Mouse (Mus musculus) central nervous system, embryonic 11.5 days (tissue): Measurements from ENCODE around the gene Ipo4. TPM values are rescaled to one million over a fixed set of nuclear protein-coding genes. Genes with fewer than 3 reads are reported as not detected.

Experiments used
- polyA plus RNA-seq: library from polyadenylated mRNA; depleted of rRNA; stranded (reverse); fragments of >200 nt; gene quantifications from 2 replicates; pipeline ENCODE4 v1.2.3, GENCODE M21; 2012; rRNA removed

Gene Ipo4
- 119 and 120 TPM in 2 replicates for polyA plus RNA-seq

GRCm38 (mm10) chr14:55635523-55636007 is at the start of gene Ipo4:
TSS of gene Ipo4 (minus strand) at chr14:55635957.

GRCm38 (mm10) chr14:55681160-55682117 is 45.7 kb upstream of the Ipo4 start, which contains the start of gene Tinf2:
TSS of gene Tinf2 (minus strand) at chr14:55681820.

GRCm38 (mm10) chr14:55671833-55672740 is 36.3 kb upstream of the Ipo4 start, which contains the start of the genes Gmpr2 and Nedd8:
TSS of gene Gmpr2 (plus strand) at chr14:55671941.
TSS of gene Nedd8 (minus strand) at chr14:55672124.

GRCm38 (mm10) chr14:55659960-55660573 is 24.3 kb upstream of the Ipo4 start, which contains the start of gene Mdp1:
TSS of gene Mdp1 (minus strand) at chr14:55660508.

GRCm38 (mm10) chr14:55649884-55650283 is 14.1 kb upstream of the Ipo4 start, which contains the start of gene Tssk4:
TSS of gene Tssk4 (plus strand) at chr14:55650184.

GRCm38 (mm10) chr14:55643060-55643907 is 7.5 kb upstream of the Ipo4 start, which contains the start of gene Tm9sf1:
TSS of gene Tm9sf1 (minus strand) at chr14:55643806.

GRCm38 (mm10) chr14:55637795-55638194 is 2.0 kb upstream of the Ipo4 start, which contains the start of gene Gm49378:
TSS of gene Gm49378 (minus strand) at chr14:55637895.

GRCm38 (mm10) chr14:55617822-55618221 is 17.9 kb downstream of the Ipo4 start, which contains the start of gene Rec8:
TSS of gene Rec8 (plus strand) at chr14:55618037.

GRCm38 (mm10) chr14:55603271-55603632 is 32.5 kb downstream of the Ipo4 start, which contains the start of gene Irf9:
TSS of gene Irf9 (plus strand) at chr14:55603571.

GRCm38 (mm10) chr14:55591331-55591891 is 44.3 kb downstream of the Ipo4 start, which contains the start of gene Rnf31:
TSS of gene Rnf31 (plus strand) at chr14:55591708.

GRCm38 (mm10) chr14:55590748-55591330 is 44.9 kb downstream of the Ipo4 start, which contains the start of gene Psme2:
TSS of gene Psme2 (minus strand) at chr14:55591113.

GRCm38 (mm10) chr14:55584702-55585565 is 50.8 kb downstream of the Ipo4 start, which contains the start of gene Emc9:
TSS of gene Emc9 (minus strand) at chr14:55585302.

GRCm38 (mm10) chr14:55577871-55578667 is 57.7 kb downstream of the Ipo4 start, which contains the start of gene Psme1:
TSS of gene Psme1 (plus strand) at chr14:55578123.

Other genes with a start within 250 kb of the Ipo4 start
- gene Dhrs4, start 157.2 kb downstream of the Ipo4 start, polyA plus RNA-seq: 48.2 and 49.4 TPM in 2 replicates
- gene Carmil3, start 145.3 kb downstream of the Ipo4 start, polyA plus RNA-seq: 55.6 and 61.7 TPM in 2 replicates
- gene Cpne6, start 125.5 kb downstream of the Ipo4 start, polyA plus RNA-seq: 0.79 and 1.2 TPM in 2 replicates
- gene Nrl, start 111.0 kb downstream of the Ipo4 start, polyA plus RNA-seq: 0.09 and 0.11 TPM in 2 replicates
- 17.8 and 25.7 TPM in 2 replicates for gene Pck2, start 95.7 kb downstream of the Ipo4 start, polyA plus RNA-seq
- 63.0 and 75.5 TPM in 2 replicates for gene Dcaf11, start 76.0 kb downstream of the Ipo4 start, polyA plus RNA-seq
- 0.18 and 0.30 TPM in 2 replicates for gene A730061H03Rik, start 75.6 kb downstream of the Ipo4 start, polyA plus RNA-seq
- gene Fitm1, start 60.3 kb downstream of the Ipo4 start, polyA plus RNA-seq: 1.3 and 8.1 TPM in 2 replicates
- 75.5 and 136 TPM in 2 replicates for gene Psme1, start 57.8 kb downstream of the Ipo4 start, polyA plus RNA-seq
- gene Emc9, start 50.7 kb downstream of the Ipo4 start, polyA plus RNA-seq: 7.7 TPM in 2 replicates
- 72.7 and 98.9 TPM in 2 replicates for gene Psme2, start 44.8 kb downstream of the Ipo4 start, polyA plus RNA-seq
- 22.3 and 22.4 TPM in 2 replicates for gene Rnf31, start 44.2 kb downstream of the Ipo4 start, polyA plus RNA-seq
- 19.0 and 20.1 TPM in 2 replicates for gene Irf9, start 32.4 kb downstream of the Ipo4 start, polyA plus RNA-seq
- gene Rec8, start 17.9 kb downstream of the Ipo4 start, polyA plus RNA-seq: 17.0 and 19.2 TPM in 2 replicates
- gene Gm49378, start 1.9 kb upstream of the Ipo4 start, polyA plus RNA-seq: 3.4 and 4.1 TPM in 2 replicates
- gene Tm9sf1, start 7.8 kb upstream of the Ipo4 start, polyA plus RNA-seq: 52.0 and 59.3 TPM in 2 replicates
- 2.4 TPM in 2 replicates for gene Tssk4, start 14.2 kb upstream of the Ipo4 start, polyA plus RNA-seq
- 54.9 and 66.5 TPM in 2 replicates for gene Mdp1, start 24.6 kb upstream of the Ipo4 start, polyA plus RNA-seq
- gene Gmpr2, start 36.0 kb upstream of the Ipo4 start, polyA plus RNA-seq: 40.5 and 45.5 TPM in 2 replicates
- 438 and 468 TPM in 2 replicates for gene Nedd8, start 36.2 kb upstream of the Ipo4 start, polyA plus RNA-seq
- gene Tinf2, start 45.9 kb upstream of the Ipo4 start, polyA plus RNA-seq: 48.1 and 69.4 TPM in 2 replicates
- gene Tgm1, start 78.0 kb upstream of the Ipo4 start, polyA plus RNA-seq: 0.82 and 0.91 TPM in 2 replicates
- gene Rabggta, start 86.3 kb upstream of the Ipo4 start, polyA plus RNA-seq: 27.0 and 29.8 TPM in 2 replicates
- 64.8 and 70.9 TPM in 2 replicates for gene Dhrs1, start 109.7 kb upstream of the Ipo4 start, polyA plus RNA-seq
- gene Nop9, start 109.7 kb upstream of the Ipo4 start, polyA plus RNA-seq: 24.1 and 26.2 TPM in 2 replicates
- 1.9 and 2.2 TPM in 2 replicates for gene Cideb, start 122.5 kb upstream of the Ipo4 start, polyA plus RNA-seq
- gene Ltb4r2, start 125.5 kb upstream of the Ipo4 start, polyA plus RNA-seq: 0.31 and 0.32 TPM in 2 replicates
- gene Ltb4r1, start 130.0 kb upstream of the Ipo4 start, polyA plus RNA-seq: 0.43 and 0.58 TPM in 2 replicates
- gene Adcy4, start 148.1 kb upstream of the Ipo4 start, polyA plus RNA-seq: 3.7 and 15.6 TPM in 2 replicates
- gene Ripk3, start 152.9 kb upstream of the Ipo4 start, polyA plus RNA-seq: 7.1 and 18.8 TPM in 2 replicates
- 43.3 and 96.2 TPM in 2 replicates for gene Nfatc4, start 187.2 kb upstream of the Ipo4 start, polyA plus RNA-seq
- 29.2 and 33.9 TPM in 2 replicates for gene Nynrin, start 218.1 kb upstream of the Ipo4 start, polyA plus RNA-seq
- 0.58 and 0.65 TPM in 2 replicates for gene Cbln3, start 248.4 kb upstream of the Ipo4 start, polyA plus RNA-seq
- gene Khnyn, start 249.0 kb upstream of the Ipo4 start, polyA plus RNA-seq: 22.6 and 26.6 TPM in 2 replicates